Comparison of ENCODE assay signal across 8 mouse cellular contexts in genomic region chr12:86077322-86077721, GRCm38 (mm10). TPM values are rescaled to one million over a fixed set of nuclear protein-coding genes. Genes with fewer than 3 reads are reported as not detected.
DNase-seq lines count a peak whose midpoint lies in the region; ATAC-seq and TF ChIP-seq lines count a peak whose summit lies in the region.

No protein-coding gene starts in this region.

- 15% methylated on average over 8 of the region's 8 CpGs for WGBS in kidney, embryonic 16.5 days
- WGBS in kidney, adult 2 months = 51% methylated on average over 8 of the region's 8 CpGs
- 45% methylated on average over 8 of the region's 8 CpGs for WGBS in heart, embryonic 16.5 days
- WGBS in midbrain, embryonic 10.5 days = 18% methylated on average over 8 of the region's 8 CpGs

- H3K27ac ChIP-seq in kidney, embryonic 16.5 days (ENCODE audit: low read length) = peak overlapping the region; percentile 96; the same call in 1 of the 2 replicates
- no peak overlapping the region for H3K27ac ChIP-seq in kidney, adult 2 months (ENCODE audit: insufficient read depth, low read depth, low read length)
- no peak overlapping the region; the same call in 1 of the 2 replicates for H3K27ac ChIP-seq in cortical plate, adult 2 months (ENCODE audit: insufficient read depth, low read length)
- peak overlapping the region; percentile 93; the same call in 1 of the 2 replicates for H3K27ac ChIP-seq in heart, embryonic 16.5 days (ENCODE audit: low read length)
- H3K27ac ChIP-seq in midbrain, embryonic 10.5 days (replicated peaks) = peak overlapping the region; percentile 74

- peaks cover 26% of the 10 kb centered on the region for H3K4me1 ChIP-seq in kidney, embryonic 16.5 days (ENCODE audit: insufficient read depth, low read length)
- H3K4me1 ChIP-seq in kidney, adult 2 months (ENCODE audit: control insufficient read depth, insufficient read depth, low read length) = no peaks in the 10 kb centered on the region; the same call in 1 of the 2 replicates
- H3K4me1 ChIP-seq in cortical plate, adult 2 months (ENCODE audit: control insufficient read depth, insufficient read depth, low read length) = no peaks in the 10 kb centered on the region; the same call in 1 of the 2 replicates
- peaks cover 22% of the 10 kb centered on the region for H3K4me1 ChIP-seq in heart, embryonic 16.5 days (ENCODE audit: control insufficient read depth, insufficient read depth, low read length)
- peaks cover 54% of the 10 kb centered on the region for H3K4me1 ChIP-seq in midbrain, embryonic 10.5 days

- H3K27me3 ChIP-seq in kidney, embryonic 16.5 days (ENCODE audit: insufficient read depth, low read length) = 0 out of 2 replicates have a peak, but pooled peaks cover 4% of the 10 kb centered on the region
- no peaks in the 10 kb centered on the region for H3K27me3 ChIP-seq in kidney, adult 2 months (replicated peaks; ENCODE audit: control insufficient read depth, insufficient read depth, low read length)
- H3K27me3 ChIP-seq in heart, embryonic 16.5 days (ENCODE audit: control insufficient read depth, insufficient read depth, low read length) = no peaks in the 10 kb centered on the region
- H3K27me3 ChIP-seq in midbrain, embryonic 10.5 days (ENCODE audit: low read depth, poor library complexity, severe bottlenecking) = peaks cover 53% of the 10 kb centered on the region

- H3K4me3 ChIP-seq in kidney, embryonic 16.5 days (ENCODE audit: low read length) = peak overlapping the region; percentile 61
- H3K4me3 ChIP-seq in kidney, adult 2 months (ENCODE audit: insufficient read depth, low read depth, low read length) = no peak overlapping the region; the same call in 1 of the 2 replicates
- peak overlapping the region; percentile 44 for H3K4me3 ChIP-seq in cortical plate, adult 2 months (ENCODE audit: insufficient read depth, low read length)
- peak overlapping the region; percentile 65 for H3K4me3 ChIP-seq in heart, embryonic 16.5 days (ENCODE audit: low read length)
- H3K4me3 ChIP-seq in midbrain, embryonic 10.5 days = peak overlapping the region; percentile 67

- ATAC-seq in kidney, embryonic 16.5 days (ENCODE audit: low FRiP score, low TSS enrichment) = no peak
- no peak for ATAC-seq in heart, embryonic 16.5 days (replicated peaks; ENCODE audit: extremely low read depth, insufficient read depth, low FRiP score)

- no peak for TF ChIP-seq POLR2A in kidney, adult 2 months (IDR thresholded peaks at IDR 0.05; ENCODE audit: low read depth, low read length)
- TF ChIP-seq POLR2A in cortical plate, adult 2 months (IDR thresholded peaks at IDR 0.05; ENCODE audit: extremely low read depth, insufficient read depth, low read length) = no peak

- peak overlapping the region; percentile 81 for H3K9ac ChIP-seq in kidney, embryonic 16.5 days (replicated peaks; ENCODE audit: low read length)
- H3K9ac ChIP-seq in heart, embryonic 16.5 days (ENCODE audit: low read length) = peak overlapping the region; percentile 85

- H3K9me3 ChIP-seq in kidney, embryonic 16.5 days (ENCODE audit: low read length) = no peaks in the 10 kb centered on the region
- H3K9me3 ChIP-seq in heart, embryonic 16.5 days (replicated peaks; ENCODE audit: control insufficient read depth, low read length) = no peaks in the 10 kb centered on the region
- no peaks in the 10 kb centered on the region for H3K9me3 ChIP-seq in midbrain, embryonic 10.5 days (replicated peaks)

- TF ChIP-seq CTCF in kidney, adult 2 months (conservative IDR thresholded peaks at IDR 0.05; ENCODE audit: insufficient read depth, insufficient read length, low read depth, low read length) = no peak
- no peak for TF ChIP-seq CTCF in cortical plate, adult 2 months (IDR thresholded peaks at IDR 0.05; ENCODE audit: extremely low read depth, insufficient read depth, low read length)

- no peak for DNase-seq in kidney, adult 2 months
- no peak for DNase-seq in midbrain, embryonic 10.5 days (ENCODE audit: low spot score)
- DNase-seq in adrenal gland, postnatal 25 days = no peak
- DNase-seq in frontal cortex, postnatal 14 days (ENCODE audit: low spot score in 2 of 2) = no peak
- DNase-seq in left cerebral cortex, adult 11 months (ENCODE audit: low spot score) = no peak

- peak overlapping the region; percentile 88 for H3K4me2 ChIP-seq in kidney, embryonic 16.5 days (replicated peaks; ENCODE audit: low read depth, low read length)
- H3K4me2 ChIP-seq in heart, embryonic 16.5 days (ENCODE audit: low read depth, low read length) = peak overlapping the region; percentile 78

- H3K36me3 ChIP-seq in kidney, embryonic 16.5 days (ENCODE audit: insufficient read depth, low read length) = no peaks in the 10 kb centered on the region
- H3K36me3 ChIP-seq in kidney, adult 2 months (ENCODE audit: control insufficient read depth, insufficient read depth, low read length) = no peaks in the 10 kb centered on the region
- no peaks in the 10 kb centered on the region for H3K36me3 ChIP-seq in heart, embryonic 16.5 days (ENCODE audit: control insufficient read depth, insufficient read depth)
- H3K36me3 ChIP-seq in midbrain, embryonic 10.5 days = no peaks in the 10 kb centered on the region

RNA-seq across cellular contexts. Expression of gene Tgfb3, which starts 1.5 kb away (rescaled TPM):
- polyA plus RNA-seq in kidney, embryonic 16.5 days (2015; fragmentation: Nextera tagmentation; extraction: Ambion mirVana) = 27.0 and 28.2 TPM in 2 replicates
- 2.6 and 3.3 TPM in 2 replicates for polyA plus RNA-seq in kidney, adult 2 months (2012; rRNA removed)
- polyA plus RNA-seq in cortical plate, adult 2 months (2012; rRNA removed) = 10.0 and 10.5 TPM in 2 replicates
- polyA plus RNA-seq in heart, embryonic 16.5 days (2015; fragmentation: Nextera tagmentation; extraction: Ambion mirVana) = 23.9 and 26.1 TPM in 2 replicates
- polyA plus RNA-seq in midbrain, embryonic 10.5 days (2016; fragmentation: Nextera tagmentation; extraction: Ambion mirVana) = 5.8 and 7.3 TPM in 2 replicates
- 7.6 and 9.5 TPM in 2 replicates for total RNA-seq in adrenal gland, postnatal 25 days (2021)

RNA-seq across cellular contexts. Expression of gene Ift43, which starts 5.0 kb away (rescaled TPM):
- polyA plus RNA-seq in kidney, embryonic 16.5 days (2015; fragmentation: Nextera tagmentation; extraction: Ambion mirVana) = 74.7 and 76.7 TPM in 2 replicates
- 21.9 and 27.3 TPM in 2 replicates for polyA plus RNA-seq in kidney, adult 2 months (2012; rRNA removed)
- polyA plus RNA-seq in cortical plate, adult 2 months (2012; rRNA removed) = 22.1 and 26.2 TPM in 2 replicates
- 116 and 118 TPM in 2 replicates for polyA plus RNA-seq in heart, embryonic 16.5 days (2015; fragmentation: Nextera tagmentation; extraction: Ambion mirVana)
- 83.8 and 88.9 TPM in 2 replicates for polyA plus RNA-seq in midbrain, embryonic 10.5 days (2016; fragmentation: Nextera tagmentation; extraction: Ambion mirVana)
- 21.6 and 27.4 TPM in 2 replicates for total RNA-seq in adrenal gland, postnatal 25 days (2021)

Comparison
In these comparisons a context has a peak if more than half of its experiments do, and no peak if none do; other contexts are left out.
1. H3K27ac ChIP-seq: peak in kidney, embryonic 16.5 days (single experiment), heart, embryonic 16.5 days (single experiment) and midbrain, embryonic 10.5 days (single experiment); none in kidney, adult 2 months (single experiment) and cortical plate, adult 2 months (single experiment).